Mouse (Mus musculus): Measurements from ENCODE around the gene Rwdd4a. TPM values are rescaled to one million over a fixed set of nuclear protein-coding genes. Genes with fewer than 3 reads are reported as not detected.

Gene Rwdd4a
- polyA plus RNA-seq, 1 experiment from 2014 or later: 38.5 TPM

GRCm38 (mm10) chr8:47542746-47543145 lies 9.3 kb downstream of the Rwdd4a start:
- no peaks in the 10 kb centered on the region for H3K4me1 ChIP-seq
- 91% methylated on average over 16 of the region's 16 CpGs for WGBS
- no peak for ATAC-seq (replicated peaks; ENCODE audit: low FRiP score)
- peaks cover 83% of the 10 kb centered on the region for H3K36me3 ChIP-seq
- H3K27ac ChIP-seq: no peak overlapping the region
- H3K9me3 ChIP-seq (replicated peaks): no peaks in the 10 kb centered on the region
- H3K4me3 ChIP-seq (replicated peaks): no peak overlapping the region
- H3K9ac ChIP-seq: no peak overlapping the region
- no peak overlapping the region for H3K4me2 ChIP-seq
- H3K27me3 ChIP-seq: no peaks in the 10 kb centered on the region

GRCm38 (mm10) chr8:47544094-47544493 lies 10.6 kb downstream of the Rwdd4a start:
- Histone ChIP-seq H3K4me3 (replicated peaks) (no peak overlapping the region), H3K4me2 (no peak overlapping the region), H3K27me3 (no peaks in the 10 kb centered on the region), H3K9ac (no peak overlapping the region), H3K27ac (no peak overlapping the region), H3K4me1 (no peaks in the 10 kb centered on the region), H3K9me3 (replicated peaks) (no peaks in the 10 kb centered on the region), H3K36me3 (peaks cover 83% of the 10 kb centered on the region)
- 88% methylated on average over 5 of the region's 5 CpGs for WGBS
- ATAC-seq (replicated peaks; ENCODE audit: low FRiP score): no peak

GRCm38 (mm10) chr8:47547102-47547501 lies 13.6 kb downstream of the Rwdd4a start:
- ATAC-seq (replicated peaks; ENCODE audit: low FRiP score): no peak
- Histone ChIP-seq H3K4me1 (no peaks in the 10 kb centered on the region), H3K27me3 (no peaks in the 10 kb centered on the region), H3K9ac (no peak overlapping the region), H3K9me3 (replicated peaks) (no peaks in the 10 kb centered on the region), H3K27ac (no peak overlapping the region), H3K36me3 (peaks cover 91% of the 10 kb centered on the region), H3K4me2 (no peak overlapping the region), H3K4me3 (replicated peaks) (no peak overlapping the region)
- WGBS: 96% methylated on average over 10 of the region's 10 CpGs

GRCm38 (mm10) chr8:47553613-47554012 lies 20.1 kb downstream of the Rwdd4a start:
- WGBS: 85% methylated on average over 6 of the region's 6 CpGs
- Histone ChIP-seq H3K9me3 (replicated peaks) (no peaks in the 10 kb centered on the region), H3K4me2 (no peak overlapping the region), H3K9ac (no peak overlapping the region), H3K4me3 (replicated peaks) (no peak overlapping the region), H3K27me3 (no peaks in the 10 kb centered on the region), H3K4me1 (0 out of 2 replicates have a peak, but pooled peaks cover 3% of the 10 kb centered on the region), H3K27ac (no peak overlapping the region), H3K36me3 (peaks cover 41% of the 10 kb centered on the region)
- ATAC-seq (replicated peaks; ENCODE audit: low FRiP score): no peak

GRCm38 (mm10) chr8:47556446-47556845 lies 23.0 kb downstream of the Rwdd4a start:
- WGBS: 72% methylated on average over 7 of the region's 7 CpGs
- 0 out of 2 replicates have a peak, but pooled peaks cover 3% of the 10 kb centered on the region for H3K4me1 ChIP-seq

GRCm38 (mm10) chr8:47558274-47558673 lies 24.8 kb downstream of the Rwdd4a start:
- Histone ChIP-seq H3K4me1 (0 out of 2 replicates have a peak, but pooled peaks cover 3% of the 10 kb centered on the region), H3K36me3 (peaks cover 6% of the 10 kb centered on the region), H3K9ac (no peak overlapping the region), H3K4me2 (no peak overlapping the region), H3K4me3 (replicated peaks) (no peak overlapping the region), H3K9me3 (replicated peaks) (no peaks in the 10 kb centered on the region), H3K27ac (no peak overlapping the region), H3K27me3 (no peaks in the 10 kb centered on the region)
- no peak for ATAC-seq (replicated peaks; ENCODE audit: low FRiP score)
- 40% methylated on average over 7 of the region's 7 CpGs for WGBS

More at GRCm38 (mm10) chr8:47556446-47556845, 23.0 kb downstream of the Rwdd4a start:
- H3K9me3 ChIP-seq (replicated peaks): no peaks in the 10 kb centered on the region
- H3K36me3 ChIP-seq: peaks cover 14% of the 10 kb centered on the region
- no peak for ATAC-seq (replicated peaks; ENCODE audit: low FRiP score)
- no peak overlapping the region for H3K27ac ChIP-seq
- H3K4me3 ChIP-seq (replicated peaks): no peak overlapping the region
- H3K9ac ChIP-seq: no peak overlapping the region
- no peak overlapping the region for H3K4me2 ChIP-seq
- no peaks in the 10 kb centered on the region for H3K27me3 ChIP-seq

GRCm38 (mm10) chr8:47560801-47561200 lies 27.3 kb downstream of the Rwdd4a start:
- WGBS: 89% methylated on average over 7 of the region's 7 CpGs
- no peak overlapping the region for H3K9ac ChIP-seq
- no peaks in the 10 kb centered on the region for H3K9me3 ChIP-seq (replicated peaks)

GRCm38 (mm10) chr8:47566551-47566950 lies 33.1 kb downstream of the Rwdd4a start:
- Histone ChIP-seq H3K4me1 (no peaks in the 10 kb centered on the region), H3K4me3 (replicated peaks) (no peak overlapping the region), H3K9me3 (replicated peaks) (no peaks in the 10 kb centered on the region), H3K27ac (no peak overlapping the region), H3K9ac (no peak overlapping the region), H3K36me3 (no peaks in the 10 kb centered on the region), H3K27me3 (no peaks in the 10 kb centered on the region), H3K4me2 (no peak overlapping the region)
- ATAC-seq (replicated peaks; ENCODE audit: low FRiP score): no peak
- 92% methylated on average over 6 of the region's 6 CpGs for WGBS

More at GRCm38 (mm10) chr8:47560801-47561200, 27.3 kb downstream of the Rwdd4a start:
- H3K27ac ChIP-seq: no peak overlapping the region
- no peaks in the 10 kb centered on the region for H3K36me3 ChIP-seq
- no peaks in the 10 kb centered on the region for H3K27me3 ChIP-seq
- no peak overlapping the region for H3K4me2 ChIP-seq
- no peak overlapping the region for H3K4me3 ChIP-seq (replicated peaks)
- ATAC-seq (replicated peaks; ENCODE audit: low FRiP score): no peak
- 0 out of 2 replicates have a peak, but pooled peaks cover 3% of the 10 kb centered on the region for H3K4me1 ChIP-seq

GRCm38 (mm10) chr8:47568098-47568497 lies 34.6 kb downstream of the Rwdd4a start:
- H3K4me1 ChIP-seq: no peaks in the 10 kb centered on the region
- no peaks in the 10 kb centered on the region for H3K9me3 ChIP-seq (replicated peaks)
- H3K36me3 ChIP-seq: no peaks in the 10 kb centered on the region
- H3K27me3 ChIP-seq: no peaks in the 10 kb centered on the region
- no peak overlapping the region for H3K4me2 ChIP-seq
- no peak overlapping the region for H3K4me3 ChIP-seq (replicated peaks)
- 78% methylated on average over 5 of the region's 5 CpGs for WGBS
- ATAC-seq (replicated peaks; ENCODE audit: low FRiP score): no peak
- H3K9ac ChIP-seq: no peak overlapping the region
- no peak overlapping the region for H3K27ac ChIP-seq

GRCm38 (mm10) chr8:47570161-47570560 lies 36.7 kb downstream of the Rwdd4a start:
- no peaks in the 10 kb centered on the region for H3K4me1 ChIP-seq
- H3K4me3 ChIP-seq (replicated peaks): no peak overlapping the region
- no peak overlapping the region for H3K4me2 ChIP-seq
- no peak overlapping the region for H3K9ac ChIP-seq
- no peak for ATAC-seq (replicated peaks; ENCODE audit: low FRiP score)
- H3K27me3 ChIP-seq: no peaks in the 10 kb centered on the region
- no peaks in the 10 kb centered on the region for H3K9me3 ChIP-seq (replicated peaks)
- H3K36me3 ChIP-seq: no peaks in the 10 kb centered on the region
- 81% methylated on average over 6 of the region's 6 CpGs for WGBS
- no peak overlapping the region for H3K27ac ChIP-seq

GRCm38 (mm10) chr8:47573482-47573881 lies 40.0 kb downstream of the Rwdd4a start:
- ATAC-seq (replicated peaks; ENCODE audit: low FRiP score): 0 out of 2 replicates have a peak, but pooled peaks have one; percentile 58
- 58% methylated on average over 7 of the region's 7 CpGs for WGBS
- H3K36me3 ChIP-seq: no peaks in the 10 kb centered on the region

GRCm38 (mm10) chr8:47581454-47581853 lies 48.0 kb downstream of the Rwdd4a start:
- Histone ChIP-seq H3K4me1 (no peaks in the 10 kb centered on the region), H3K9me3 (replicated peaks) (no peaks in the 10 kb centered on the region), H3K9ac (no peak overlapping the region), H3K27me3 (no peaks in the 10 kb centered on the region), H3K27ac (no peak overlapping the region), H3K36me3 (no peaks in the 10 kb centered on the region), H3K4me3 (replicated peaks) (no peak overlapping the region), H3K4me2 (no peak overlapping the region)
- no peak for ATAC-seq (replicated peaks; ENCODE audit: low FRiP score)
- WGBS: 83% methylated on average over 7 of the region's 7 CpGs

More at GRCm38 (mm10) chr8:47573482-47573881, 40.0 kb downstream of the Rwdd4a start:
- no peaks in the 10 kb centered on the region for H3K4me1 ChIP-seq
- H3K9ac ChIP-seq: no peak overlapping the region
- H3K27ac ChIP-seq: no peak overlapping the region
- no peak overlapping the region for H3K4me2 ChIP-seq
- no peaks in the 10 kb centered on the region for H3K9me3 ChIP-seq (replicated peaks)
- no peak overlapping the region for H3K4me3 ChIP-seq (replicated peaks)
- H3K27me3 ChIP-seq: no peaks in the 10 kb centered on the region

GRCm38 (mm10) chr8:47588616-47589015 lies 55.2 kb downstream of the Rwdd4a start:
- no peak overlapping the region for H3K4me2 ChIP-seq
- H3K27ac ChIP-seq: no peak overlapping the region
- no peaks in the 10 kb centered on the region for H3K36me3 ChIP-seq
- ATAC-seq (replicated peaks; ENCODE audit: low FRiP score): no peak
- no peaks in the 10 kb centered on the region for H3K9me3 ChIP-seq (replicated peaks)
- 94% methylated on average over 5 of the region's 5 CpGs for WGBS
- H3K4me1 ChIP-seq: no peaks in the 10 kb centered on the region
- H3K27me3 ChIP-seq: no peaks in the 10 kb centered on the region
- no peak overlapping the region for H3K4me3 ChIP-seq (replicated peaks)
- H3K9ac ChIP-seq: no peak overlapping the region
